Mouse (Mus musculus) stomach, embryonic 14.5 days (tissue): ENCODE measurements around the gene Rgs9bp. TPM values are rescaled to one million over a fixed set of nuclear protein-coding genes. Genes with fewer than 3 reads are reported as not detected.

ENCODE experiments used
- ATAC-seq: fragments of 200-750 bp; cut with Nextera tagmentation; 2 replicates; pipeline ENCODE4 v1.8.0; 2017; ENCODE audit warnings: low read depth, moderate TSS enrichment; ENCODE audit not compliant: insufficient number of reproducible peaks, insufficient read depth, low FRiP score
- H3K27ac ChIP-seq: fragments of 300-500 bp; sonication (generic); 2 replicates; pipeline ENCODE4 v1.5.1; 2014; ENCODE audit warnings: mild to moderate bottlenecking, low read length, moderate library complexity, mixed read lengths
- H3K27me3 ChIP-seq: fragments of 300-500 bp; sonication (generic); 2 replicates; pipeline ENCODE4 v1.6.1; 2014; ENCODE audit warnings: low read length, control low read depth, mixed read lengths; ENCODE audit not compliant: control insufficient read depth, insufficient read depth
- H3K36me3 ChIP-seq: fragments of 300-500 bp; sonication (generic); 2 replicates; pipeline ENCODE4 v1.6.1; 2014; ENCODE audit warnings: mild to moderate bottlenecking, control low read depth, low read length, moderate library complexity, mixed read lengths; ENCODE audit not compliant: control insufficient read depth, insufficient read depth
- H3K4me1 ChIP-seq: fragments of 300-500 bp; sonication (generic); 2 replicates; pipeline ENCODE4 v1.6.1; 2014; ENCODE audit warnings: low read length, control low read depth, mixed read lengths; ENCODE audit not compliant: control insufficient read depth, insufficient read depth
- H3K4me2 ChIP-seq: fragments of 300-500 bp; sonication (generic); replicated peaks from 2 replicates; pipeline ENCODE4 v1.6.1; 2014; ENCODE audit warnings: low read depth, low read length, control low read depth
- H3K4me3 ChIP-seq: fragments of 300-500 bp; sonication (generic); 2 replicates; pipeline ENCODE4 v1.5.1; 2014; ENCODE audit warnings: low read depth, low read length, control low read depth
- H3K9ac ChIP-seq: fragments of 300-500 bp; sonication (generic); replicated peaks from 2 replicates; pipeline ENCODE4 v1.6.1; 2014; ENCODE audit warnings: low read depth, mild to moderate bottlenecking, control low read depth, low read length, moderate library complexity, mixed read lengths
- H3K9me3 ChIP-seq: fragments of 300-500 bp; sonication (generic); 2 replicates; pipeline ENCODE4 v1.6.1; 2016; ENCODE audit warnings: low read depth, low read length, control low read depth; ENCODE audit not compliant: control insufficient read depth
- WGBS: fragments of 180-500 bp; shearing (Covaris S2); extraction: QIAGEN DNeasy Blood & Tissue Kit; methylation state at CpG from one replicate; pipeline ENCODE4 v1.1.7; 2014; 5-methylcytosine and 5-hydroxymethylcytosine counted together
- polyA plus RNA-seq: library from polyadenylated mRNA; unstranded; fragments of >200 nt; fragmentation: Nextera tagmentation; extraction: Ambion mirVana; gene quantifications from 2 replicates; pipeline ENCODE4 v1.2.1, GENCODE M21; 2014

The Rgs9bp gene
- polyA plus RNA-seq, 1 experiment from 2014 or later, result 0.25 TPM

DNA sequence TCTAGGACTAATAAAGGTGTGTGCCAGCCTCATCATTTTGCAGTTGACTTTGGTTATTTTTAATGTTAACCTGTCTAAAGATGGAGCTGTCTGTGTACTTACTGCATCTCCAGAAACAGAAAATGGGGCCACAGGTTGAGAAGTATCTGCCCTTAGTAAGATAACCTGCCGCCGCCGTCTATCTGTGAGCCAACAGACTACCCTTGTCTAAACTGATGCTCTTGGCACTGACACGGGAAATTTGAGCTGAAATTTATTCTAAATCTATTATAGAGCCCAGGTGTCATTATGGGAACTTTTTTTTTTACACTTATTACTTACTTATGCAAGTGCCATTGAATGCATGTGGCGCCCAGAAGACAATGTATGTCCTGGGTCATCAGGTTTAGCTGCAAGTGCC is 28.5 kb downstream of the Rgs9bp start:
- Histone ChIP-seq H3K9ac (no peak overlapping the region), H3K4me3 (no peak overlapping the region), H3K9me3 (no peaks in the 10 kb centered on the region), H3K27ac (no peak overlapping the region), H3K4me1 (peaks cover 3% of the 10 kb centered on the region; the same call in 1 of the 2 replicates), H3K27me3 (no peaks in the 10 kb centered on the region), H3K36me3 (no peaks in the 10 kb centered on the region), H3K4me2 (no peak overlapping the region)
- 84% methylated on average over 5 of the region's 5 CpGs for WGBS
- no peak for ATAC-seq

DNA sequence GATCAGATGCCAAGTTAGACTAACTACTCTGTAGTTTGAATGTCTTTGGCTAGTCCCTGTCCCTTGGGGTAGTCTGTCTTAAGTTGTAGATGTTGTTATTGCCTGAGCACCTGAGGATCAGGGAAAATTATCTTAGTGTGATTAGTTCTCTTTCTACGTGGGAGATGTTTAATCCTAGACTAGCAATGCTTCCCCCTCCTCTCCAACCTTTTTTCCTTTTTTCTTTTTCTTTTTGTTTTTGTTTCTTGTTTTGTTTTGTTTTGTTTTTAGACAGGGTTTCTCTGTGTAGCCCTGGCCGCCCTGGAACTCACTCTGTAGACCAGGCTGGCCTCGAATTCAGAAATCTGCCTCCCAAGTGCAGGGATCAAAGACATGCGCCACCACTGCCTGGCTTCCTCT is 29.2 kb downstream of the Rgs9bp start, which contains the start of gene Nudt19:
Gene Nudt19 (minus strand): TSS at position 100 of the 399 bp plus-strand sequence.
- H3K4me3 ChIP-seq, result peak within 1 kb of the TSS; percentile 72
- ATAC-seq, result no peak
- H3K36me3 ChIP-seq, result no peaks in the 10 kb centered on the region
- 58% methylated on average over 4 of the region's 4 CpGs for WGBS
- no peaks in the 10 kb centered on the region for H3K27me3 ChIP-seq
- peak within 1 kb of the TSS; percentile 95 for H3K4me2 ChIP-seq
- peak within 1 kb of the TSS; percentile 88 for H3K9ac ChIP-seq
- peak within 1 kb of the TSS; percentile 98 for H3K27ac ChIP-seq
- no peaks in the 10 kb centered on the region for H3K9me3 ChIP-seq
- peaks cover 3% of the 10 kb centered on the region; the same call in 1 of the 2 replicates for H3K4me1 ChIP-seq

DNA sequence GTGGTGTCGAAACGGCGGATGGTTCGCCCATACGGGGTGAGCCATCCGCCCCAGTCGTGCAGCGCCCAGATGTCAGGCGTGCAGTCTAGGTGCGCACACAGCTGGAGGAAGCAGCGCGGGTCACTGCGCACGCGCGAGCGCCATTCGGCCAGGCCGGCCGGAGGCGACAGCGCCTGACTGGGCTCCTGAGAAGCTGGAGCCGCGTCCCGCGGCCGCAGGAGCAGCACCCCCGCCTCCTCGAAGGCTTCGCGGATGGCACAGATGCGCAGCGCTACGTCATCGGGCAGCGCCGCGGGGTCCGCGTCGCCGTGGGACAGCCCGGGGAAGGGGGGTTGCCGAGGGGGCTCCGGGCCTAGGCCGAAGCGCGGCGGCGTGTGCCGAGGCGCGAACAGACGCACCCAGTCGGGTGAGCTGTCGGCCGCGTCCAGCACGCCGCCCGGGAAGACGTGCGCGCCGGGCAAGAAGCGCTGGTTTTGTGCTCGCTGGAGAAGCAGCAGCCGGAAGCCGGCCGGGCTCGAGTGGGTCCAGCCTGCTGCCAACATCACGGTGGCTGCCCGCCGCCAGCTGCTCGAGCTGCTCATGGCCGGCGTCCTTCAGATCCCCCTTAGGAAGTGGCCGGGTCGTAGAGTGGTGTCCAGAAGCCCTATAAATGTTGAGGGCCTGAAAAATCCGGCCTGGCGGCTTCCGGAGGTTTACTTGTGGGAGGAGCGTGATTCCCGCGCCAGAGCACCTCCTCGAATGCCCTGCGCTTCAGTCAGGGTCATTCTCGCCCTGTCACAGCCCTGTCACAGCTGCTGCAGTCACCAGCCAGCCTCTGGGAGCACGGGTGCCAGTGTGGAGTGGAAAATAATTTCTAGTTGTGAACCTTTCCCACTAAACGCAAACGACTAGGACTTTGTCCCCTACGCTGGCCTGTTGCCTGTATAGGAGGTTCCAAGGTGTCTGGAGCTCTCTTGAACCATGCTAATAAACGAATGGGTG is 29.9 kb downstream of the Rgs9bp start:
- Histone ChIP-seq H3K9ac (peak overlapping the region; percentile 88), H3K27me3 (no peaks in the 10 kb centered on the region), H3K9me3 (no peaks in the 10 kb centered on the region), H3K4me3 (peak overlapping the region; percentile 72), H3K27ac (peak overlapping the region; percentile 98), H3K4me2 (peak overlapping the region; percentile 95), H3K4me1 (peaks cover 3% of the 10 kb centered on the region; the same call in 1 of the 2 replicates), H3K36me3 (peaks cover 3% of the 10 kb centered on the region)
- 1% methylated on average over 88 of the region's 93 CpGs for WGBS
- ATAC-seq, result peak; percentile 93

DNA sequence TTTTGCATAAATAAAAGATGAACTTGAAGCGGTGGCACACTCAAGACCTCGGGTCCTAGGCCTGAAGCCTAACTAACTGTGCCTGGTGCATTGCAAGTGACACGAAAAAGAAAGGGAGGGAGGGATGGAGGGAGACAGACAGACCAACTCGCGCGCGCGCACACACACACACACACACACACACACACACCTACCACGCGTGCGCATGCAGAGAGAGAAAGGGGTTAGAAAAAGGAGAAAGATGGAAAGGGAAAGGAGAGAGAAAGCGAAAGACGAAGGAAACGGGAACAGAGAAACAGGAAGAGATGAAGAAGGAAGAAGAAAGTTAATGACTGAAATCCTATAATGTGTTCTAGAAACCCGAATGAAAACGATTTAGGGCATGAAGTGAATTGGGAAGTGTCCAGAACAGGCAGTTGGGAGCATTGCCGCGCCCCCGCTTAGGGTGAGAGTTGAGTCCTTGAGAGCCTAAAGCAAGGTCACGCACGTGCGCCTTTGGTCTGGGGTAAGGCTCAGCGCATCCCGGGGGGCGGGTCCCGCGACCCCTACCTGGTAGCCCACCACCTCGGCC is 30.7 kb downstream of the Rgs9bp start:
- H3K36me3 ChIP-seq, result peaks cover 6% of the 10 kb centered on the region
- H3K9ac ChIP-seq, result peak overlapping the region; percentile 88
- ATAC-seq, result peak; percentile 21; the same call in 1 of the 2 replicates
- no peaks in the 10 kb centered on the region for H3K9me3 ChIP-seq
- peak overlapping the region; percentile 95 for H3K4me2 ChIP-seq
- H3K27ac ChIP-seq, result peak overlapping the region; percentile 98
- 4% methylated on average over 28 of the region's 28 CpGs for WGBS
- H3K4me1 ChIP-seq, result peaks cover 3% of the 10 kb centered on the region; the same call in 1 of the 2 replicates
- H3K27me3 ChIP-seq, result no peaks in the 10 kb centered on the region
- peak overlapping the region; percentile 72 for H3K4me3 ChIP-seq

DNA sequence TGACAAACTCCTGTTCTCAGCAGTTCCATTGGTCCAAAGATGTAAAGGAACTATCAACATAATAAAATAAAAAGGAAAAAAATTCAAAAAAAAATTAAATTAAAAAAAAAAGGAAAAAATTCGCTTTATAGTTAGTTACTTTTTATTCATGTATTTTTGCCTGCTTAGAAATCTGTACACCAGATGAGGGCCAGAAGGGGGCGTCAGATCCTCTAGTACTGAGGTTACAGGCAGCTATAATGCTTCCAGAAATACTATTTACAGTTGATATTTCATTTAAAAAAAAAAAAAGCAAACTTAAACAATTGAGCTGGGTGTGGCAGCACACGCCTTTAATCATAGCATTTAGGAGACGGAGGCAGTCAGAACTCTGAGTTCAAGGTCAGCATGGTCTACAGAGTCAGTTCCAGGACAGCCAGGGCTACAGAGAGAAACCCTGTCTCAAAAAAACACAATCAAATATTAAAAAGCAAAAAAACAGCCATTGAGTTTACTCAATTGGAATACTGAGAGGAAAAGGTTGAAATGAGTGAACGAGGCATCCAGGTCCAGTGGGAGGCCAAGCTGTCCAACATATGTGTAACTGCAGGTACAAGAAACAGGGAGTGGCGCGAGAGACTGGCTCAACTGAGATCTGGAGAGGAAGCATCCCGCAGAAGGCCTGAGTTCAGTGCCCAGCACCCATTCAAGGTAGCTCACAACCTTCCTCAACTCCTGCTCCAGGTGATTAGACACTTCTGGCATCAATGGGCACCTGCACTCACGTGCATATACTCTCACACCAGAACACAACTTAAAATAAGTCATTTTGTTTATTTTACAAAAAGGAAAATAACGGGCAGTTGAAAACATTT is 31.4 kb downstream of the Rgs9bp start:
- H3K27ac ChIP-seq, result no peak overlapping the region
- H3K4me1 ChIP-seq, result peaks cover 3% of the 10 kb centered on the region; the same call in 1 of the 2 replicates
- H3K4me2 ChIP-seq, result peak overlapping the region; percentile 95
- no peaks in the 10 kb centered on the region for H3K9me3 ChIP-seq
- no peaks in the 10 kb centered on the region for H3K27me3 ChIP-seq
- H3K4me3 ChIP-seq, result peak overlapping the region; percentile 72
- no peak overlapping the region for H3K9ac ChIP-seq
- ATAC-seq, result no peak
- 58% methylated on average over 10 of the region's 10 CpGs for WGBS
- peaks cover 10% of the 10 kb centered on the region for H3K36me3 ChIP-seq

DNA sequence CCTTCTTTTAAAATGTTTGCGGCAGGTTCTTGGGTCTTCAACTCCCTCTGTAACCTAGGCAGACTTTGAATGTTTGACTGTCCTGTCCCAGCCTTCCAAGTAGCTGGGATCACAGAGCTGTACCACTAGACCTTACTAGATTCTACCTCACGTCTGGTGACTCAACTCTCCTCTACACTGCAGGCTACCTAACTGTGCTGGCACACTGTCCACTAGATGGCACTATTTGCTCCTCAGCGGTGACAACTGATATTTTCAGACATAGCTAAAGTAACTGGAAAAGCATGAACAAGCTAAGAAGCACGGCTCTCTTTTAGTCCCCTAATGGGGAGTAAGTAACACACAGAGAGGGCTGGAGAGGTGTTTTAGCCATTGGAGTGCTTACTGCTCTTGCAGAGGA is 39.5 kb downstream of the Rgs9bp start:
- Histone ChIP-seq H3K27me3 (no peaks in the 10 kb centered on the region), H3K9ac (no peak overlapping the region), H3K9me3 (no peaks in the 10 kb centered on the region), H3K36me3 (peaks cover 23% of the 10 kb centered on the region), H3K4me3 (no peak overlapping the region), H3K4me1 (no peaks in the 10 kb centered on the region), H3K4me2 (no peak overlapping the region), H3K27ac (no peak overlapping the region)
- no peak for ATAC-seq
- WGBS, result 34% methylated on average over 4 of the region's 4 CpGs

DNA sequence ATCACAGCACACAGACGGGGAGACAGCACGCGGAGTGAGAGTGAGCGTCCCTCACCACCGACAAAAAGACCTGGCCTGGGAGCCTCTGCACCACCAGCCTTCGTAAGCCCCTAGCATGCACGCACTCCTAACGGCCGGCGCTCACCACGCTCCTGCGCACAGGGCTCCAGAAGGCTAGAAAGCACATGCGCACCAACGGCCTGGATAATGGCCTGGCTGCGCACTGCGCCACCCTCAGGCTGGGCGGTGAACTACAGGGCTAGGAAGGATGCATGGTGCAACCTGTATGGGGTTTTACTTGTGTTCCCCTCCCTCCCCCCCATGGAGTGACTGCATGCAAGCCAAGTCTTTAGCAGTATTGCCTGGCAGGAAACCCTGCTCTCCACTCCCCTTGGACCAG is 47.8 kb downstream of the Rgs9bp start, which contains the start of gene Tdrd12:
Gene Tdrd12 (minus strand): TSS at position 184 of the 400 bp plus-strand sequence.
- ATAC-seq, result no peak
- Histone ChIP-seq H3K4me1 (no peaks in the 10 kb centered on the region), H3K4me3 (no peak within 1 kb of the TSS), H3K4me2 (no peak within 1 kb of the TSS), H3K9me3 (no peaks in the 10 kb centered on the region), H3K9ac (no peak within 1 kb of the TSS), H3K27ac (no peak within 1 kb of the TSS), H3K27me3 (no peaks in the 10 kb centered on the region), H3K36me3 (no peaks in the 10 kb centered on the region)
- 88% methylated on average over 17 of the region's 17 CpGs for WGBS
